Mouse (Mus musculus): ENCODE data around the gene Tmtc1. TPM values are rescaled to one million over a fixed set of nuclear protein-coding genes. Genes with fewer than 3 reads are reported as not detected.

The Tmtc1 gene
- polyA plus RNA-seq, 1 experiment from 2014 or later, result 0.81 TPM

- H3K27me3 ChIP-seq (replicated peaks; ENCODE audit: control insufficient read depth, insufficient read depth, low read length), result peaks cover 28% of the 10 kb centered on the region
- no peak for ATAC-seq
- 66% methylated on average over 4 of the region's 4 CpGs for WGBS
These were observed 5.1 kb downstream of the Tmtc1 start for GRCm38 (mm10) chr6:148439101-148439500.

DNA sequence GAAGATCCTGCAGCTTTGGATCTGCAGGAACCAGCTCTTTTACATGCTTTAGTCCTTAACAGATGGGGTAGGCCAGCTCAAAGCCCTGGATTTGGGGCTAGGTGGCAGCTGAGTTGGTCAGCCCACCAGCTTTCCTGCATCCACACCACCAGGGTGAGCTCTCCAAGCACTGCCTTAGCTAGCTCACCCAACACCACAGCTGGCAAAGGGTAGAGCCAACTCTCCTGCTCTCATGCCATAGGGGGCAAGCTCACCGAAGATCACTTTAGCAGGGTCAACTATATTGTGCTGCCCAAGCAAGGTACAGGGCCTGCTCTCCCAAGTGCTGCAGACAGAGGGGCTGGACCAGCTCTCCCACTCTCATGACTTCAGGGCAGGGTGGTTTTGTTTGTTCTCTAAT is 6.6 kb downstream of the Tmtc1 start:
- ATAC-seq, result no peak
- WGBS, result 95% methylated on average over 1 of the region's 1 CpGs

More at GRCm38 (mm10) chr6:148439101-148439500, 5.1 kb downstream of the Tmtc1 start:
- no peaks in the 10 kb centered on the region for H3K36me3 ChIP-seq (ENCODE audit: control insufficient read depth, insufficient read depth)
- TF ChIP-seq CTCF (IDR thresholded peaks at IDR 0.05; ENCODE audit: low read depth), result no peak
- H3K9me3 ChIP-seq (ENCODE audit: control insufficient read depth), result no peaks in the 10 kb centered on the region
- no peak overlapping the region for H3K4me3 ChIP-seq (ENCODE audit: low read depth, low read length)
- H3K4me1 ChIP-seq (replicated peaks; ENCODE audit: control insufficient read depth, insufficient read depth, low read length), result 0 out of 2 replicates have a peak, but pooled peaks cover 4% of the 10 kb centered on the region
- no peak overlapping the region for H3K27ac ChIP-seq (ENCODE audit: low read depth, low read length)
- no peak overlapping the region for H3K4me2 ChIP-seq (replicated peaks; ENCODE audit: low read depth)
- no peak overlapping the region for H3K9ac ChIP-seq (ENCODE audit: low read depth, low read length)

DNA sequence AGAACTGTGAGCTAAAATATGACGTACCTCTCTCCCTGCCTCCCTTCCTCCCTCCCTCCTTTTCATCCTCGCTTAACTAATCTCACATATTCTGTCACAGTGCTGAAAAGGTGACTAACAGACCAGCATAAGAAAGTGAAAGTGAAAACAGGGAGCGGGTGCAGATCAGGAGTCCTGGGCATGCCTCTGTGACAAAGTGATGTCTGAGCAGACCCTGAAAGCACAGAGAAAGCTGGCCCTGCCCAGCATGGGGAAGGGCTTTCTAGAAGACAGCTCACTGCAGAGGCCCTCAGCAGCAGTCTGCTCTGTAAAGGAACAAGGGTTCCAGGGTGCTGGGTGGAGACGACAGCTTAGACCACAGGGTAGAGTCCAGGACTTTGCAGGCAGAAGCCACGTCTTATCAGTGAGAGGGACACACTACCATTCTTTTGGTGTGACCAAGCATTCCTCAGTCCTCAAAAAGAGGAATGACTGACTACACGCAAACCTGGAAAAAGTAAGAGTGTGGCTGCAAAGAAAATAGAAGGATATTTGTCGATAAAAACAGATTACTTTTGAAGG is 7.7 kb downstream of the Tmtc1 start:
- 63% methylated on average over 7 of the region's 7 CpGs for WGBS
- no peak overlapping the region for H3K27ac ChIP-seq (ENCODE audit: low read depth, low read length)
- no peaks in the 10 kb centered on the region for H3K4me1 ChIP-seq (replicated peaks; ENCODE audit: control insufficient read depth, insufficient read depth, low read length)
- 0 out of 2 replicates have a peak, but pooled peaks cover 5% of the 10 kb centered on the region for H3K27me3 ChIP-seq (replicated peaks; ENCODE audit: control insufficient read depth, insufficient read depth, low read length)
- no peak overlapping the region for H3K4me2 ChIP-seq (replicated peaks; ENCODE audit: low read depth)
- H3K4me3 ChIP-seq (ENCODE audit: low read depth, low read length), result no peak overlapping the region
- H3K9me3 ChIP-seq (ENCODE audit: control insufficient read depth), result no peaks in the 10 kb centered on the region
- ATAC-seq, result peak; percentile 22; the same call in 1 of the 2 replicates
- H3K9ac ChIP-seq (ENCODE audit: low read depth, low read length), result no peak overlapping the region
- TF ChIP-seq CTCF (IDR thresholded peaks at IDR 0.05; ENCODE audit: low read depth), result no peak
- H3K36me3 ChIP-seq (ENCODE audit: control insufficient read depth, insufficient read depth), result no peaks in the 10 kb centered on the region

More for the DNA sequence above, 6.6 kb downstream of the Tmtc1 start:
- Histone ChIP-seq H3K4me3 (ENCODE audit: low read depth, low read length) (no peak overlapping the region), H3K9ac (ENCODE audit: low read depth, low read length) (no peak overlapping the region), H3K4me2 (replicated peaks; ENCODE audit: low read depth) (no peak overlapping the region), H3K9me3 (ENCODE audit: control insufficient read depth) (no peaks in the 10 kb centered on the region), H3K27ac (ENCODE audit: low read depth, low read length) (no peak overlapping the region), H3K4me1 (replicated peaks; ENCODE audit: control insufficient read depth, insufficient read depth, low read length) (0 out of 2 replicates have a peak, but pooled peaks cover 4% of the 10 kb centered on the region), H3K36me3 (ENCODE audit: control insufficient read depth, insufficient read depth) (no peaks in the 10 kb centered on the region), H3K27me3 (replicated peaks; ENCODE audit: control insufficient read depth, insufficient read depth, low read length) (peaks cover 13% of the 10 kb centered on the region)
- TF ChIP-seq CTCF (IDR thresholded peaks at IDR 0.05; ENCODE audit: low read depth), result no peak

DNA sequence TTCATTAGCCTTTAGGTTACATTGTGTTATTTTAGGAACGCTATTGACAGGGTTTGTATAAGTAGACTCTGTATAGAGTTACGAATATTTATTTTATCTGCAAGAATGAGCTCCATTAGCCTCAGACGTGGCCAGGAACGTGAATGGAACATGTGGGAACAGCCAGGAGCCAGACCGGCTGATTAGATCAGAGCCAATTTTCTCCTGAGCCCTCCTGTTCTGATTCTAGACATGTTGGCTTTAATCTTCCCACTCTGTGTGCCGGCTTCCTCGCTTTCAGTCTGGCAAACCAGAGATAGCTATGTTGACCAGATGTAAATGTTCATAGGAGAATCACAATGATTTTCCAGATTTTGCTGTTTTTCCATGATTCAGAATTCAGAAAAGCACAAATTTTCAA is 22.6 kb downstream of the Tmtc1 start:
- 65% methylated on average over 7 of the region's 7 CpGs for WGBS
- H3K9ac ChIP-seq (ENCODE audit: low read depth, low read length), result no peak overlapping the region
- no peak for ATAC-seq

GRCm38 (mm10) chr6:148420387-148420786 is 23.8 kb downstream of the Tmtc1 start:
- H3K4me3 ChIP-seq (ENCODE audit: low read depth, low read length), result no peak overlapping the region
- H3K9me3 ChIP-seq (ENCODE audit: control insufficient read depth), result no peaks in the 10 kb centered on the region
- TF ChIP-seq CTCF (IDR thresholded peaks at IDR 0.05; ENCODE audit: low read depth), result no peak
- no peak for ATAC-seq
- H3K27ac ChIP-seq (ENCODE audit: low read depth, low read length), result no peak overlapping the region
- H3K27me3 ChIP-seq (replicated peaks; ENCODE audit: control insufficient read depth, insufficient read depth, low read length), result no peaks in the 10 kb centered on the region
- no peak overlapping the region for H3K9ac ChIP-seq (ENCODE audit: low read depth, low read length)
- no peak overlapping the region for H3K4me2 ChIP-seq (replicated peaks; ENCODE audit: low read depth)
- no peaks in the 10 kb centered on the region for H3K4me1 ChIP-seq (replicated peaks; ENCODE audit: control insufficient read depth, insufficient read depth, low read length)
- H3K36me3 ChIP-seq (ENCODE audit: control insufficient read depth, insufficient read depth), result no peaks in the 10 kb centered on the region
- WGBS, result 82% methylated on average over 6 of the region's 6 CpGs

More for the DNA sequence above, 22.6 kb downstream of the Tmtc1 start:
- Histone ChIP-seq H3K27me3 (replicated peaks; ENCODE audit: control insufficient read depth, insufficient read depth, low read length) (no peaks in the 10 kb centered on the region), H3K4me3 (ENCODE audit: low read depth, low read length) (no peak overlapping the region), H3K4me2 (replicated peaks; ENCODE audit: low read depth) (no peak overlapping the region), H3K4me1 (replicated peaks; ENCODE audit: control insufficient read depth, insufficient read depth, low read length) (no peaks in the 10 kb centered on the region), H3K9me3 (ENCODE audit: control insufficient read depth) (no peaks in the 10 kb centered on the region), H3K27ac (ENCODE audit: low read depth, low read length) (no peak overlapping the region), H3K36me3 (ENCODE audit: control insufficient read depth, insufficient read depth) (no peaks in the 10 kb centered on the region)
- no peak for TF ChIP-seq CTCF (IDR thresholded peaks at IDR 0.05; ENCODE audit: low read depth)

DNA sequence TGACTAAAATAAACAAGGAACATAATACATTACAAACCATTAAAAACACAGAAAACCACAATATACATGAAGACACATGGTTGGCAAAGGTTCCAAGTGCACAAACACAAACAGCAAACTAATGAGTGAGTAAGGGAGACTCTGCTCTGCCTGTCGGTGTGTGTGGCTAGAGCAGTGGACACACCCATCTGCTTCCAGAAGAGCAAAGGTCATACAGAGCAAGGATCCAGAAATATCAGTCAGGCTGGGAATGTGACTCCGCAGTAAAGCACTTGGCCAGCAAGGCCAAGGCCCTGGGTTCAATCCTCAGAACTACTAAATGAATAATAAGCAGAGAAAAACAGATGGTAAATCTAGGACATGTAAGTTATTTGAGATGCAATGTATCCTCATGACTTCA is 27.6 kb downstream of the Tmtc1 start:
- Histone ChIP-seq H3K27ac (ENCODE audit: low read depth, low read length) (no peak overlapping the region), H3K4me1 (replicated peaks; ENCODE audit: control insufficient read depth, insufficient read depth, low read length) (no peaks in the 10 kb centered on the region), H3K9ac (ENCODE audit: low read depth, low read length) (no peak overlapping the region), H3K4me2 (replicated peaks; ENCODE audit: low read depth) (no peak overlapping the region), H3K9me3 (ENCODE audit: control insufficient read depth) (no peaks in the 10 kb centered on the region), H3K27me3 (replicated peaks; ENCODE audit: control insufficient read depth, insufficient read depth, low read length) (no peaks in the 10 kb centered on the region), H3K4me3 (ENCODE audit: low read depth, low read length) (no peak overlapping the region), H3K36me3 (ENCODE audit: control insufficient read depth, insufficient read depth) (no peaks in the 10 kb centered on the region)
- peak; percentile 78 for ATAC-seq
- 27% methylated on average over 2 of the region's 2 CpGs for WGBS
- TF ChIP-seq CTCF (IDR thresholded peaks at IDR 0.05; ENCODE audit: low read depth), result no peak

All from intestine, postnatal 0 days (tissue).